Mouse (Mus musculus) CH12.LX (cell line): ENCODE results near the gene Fbxw13. TPM values are rescaled to one million over a fixed set of nuclear protein-coding genes. Genes with fewer than 3 reads are reported as not detected.
A peak's percentile ranks its signal among the peaks of the same experiment; 100 is the strongest.

Experiments
- DNase-seq: peaks from one replicate; pipeline ENCODE4 v3.0.0-alpha.2; 2013; ENCODE audit errors: extremely low read depth
- H3K27ac ChIP-seq: 2 replicates; pipeline ENCODE4 v1.5.1; 2012; ENCODE audit warnings: low read depth, mild to moderate bottlenecking, control low read depth, moderate library complexity; ENCODE audit not compliant: insufficient read depth
- H3K27me3 ChIP-seq: replicated peaks from 2 replicates; pipeline ENCODE3; 2012; ENCODE audit warnings: inconsistent platforms
- H3K36me3 ChIP-seq, 2 experiments: replicated peaks in 1 of 2; 2 replicates each; pipeline versions ENCODE3 to v1.6.1; 2012; ENCODE audit warnings: inconsistent platforms in 1 of 2, low read length in 1 of 2, mild to moderate bottlenecking in 1 of 2, mixed read lengths in 1 of 2, moderate library complexity in 1 of 2; ENCODE audit not compliant: control insufficient read depth in 1 of 2, insufficient read depth in 1 of 2
- H3K4me1 ChIP-seq, 2 experiments: 2 replicates each; pipeline ENCODE4 v1.6.1; 2012; ENCODE audit warnings: inconsistent platforms in 1 of 2, moderate library complexity in 1 of 2; ENCODE audit not compliant: insufficient read depth in 2 of 2, control insufficient read depth in 1 of 2
- H3K4me2 ChIP-seq: 2 replicates; pipeline ENCODE4 v1.6.1; 2012; ENCODE audit warnings: low read depth, mild to moderate bottlenecking, control low read depth; ENCODE audit not compliant: poor library complexity, insufficient read depth, severe bottlenecking
- H3K4me3 ChIP-seq, 3 experiments: fragments of 150-350 bp in 1 of 3; sonication (generic) in 1 of 3; replicated peaks in 1 of 3; 2 replicates each; pipeline versions ENCODE3 to v1.5.1; 2011 to 2012; ENCODE audit warnings: low read depth in 2 of 3, low read length in 2 of 3, mild to moderate bottlenecking in 2 of 3, moderate library complexity in 2 of 3, control low read depth in 1 of 3, improper control_type of control experiment in 1 of 3, inconsistent platforms in 1 of 3, mixed read lengths in 1 of 3; ENCODE audit not compliant: poor library complexity in 1 of 3
- H3K79me2 ChIP-seq: replicated peaks from 2 replicates; pipeline ENCODE4 v1.6.1; 2012; ENCODE audit warnings: mild to moderate bottlenecking, moderate library complexity; ENCODE audit not compliant: control insufficient read depth, poor library complexity, insufficient read depth, severe bottlenecking; ENCODE audit errors: extremely low read depth
- H3K9ac ChIP-seq: 2 replicates; pipeline ENCODE4 v1.6.1; 2012; ENCODE audit warnings: low read depth, mild to moderate bottlenecking, control low read depth, moderate library complexity; ENCODE audit not compliant: insufficient read depth
- H3K9me3 ChIP-seq: replicated peaks from 2 replicates; pipeline ENCODE3; 2012; ENCODE audit warnings: low read length, inconsistent platforms, mixed read lengths
- BHLHE40 ChIP-seq: IDR thresholded peaks from 2 replicates; pipeline ENCODE4 v1.6.1; 2011; ENCODE audit warnings: mild to moderate bottlenecking, low read depth, low read length, improper control_type of control experiment
- CTCF ChIP-seq, 2 experiments: IDR thresholded peaks in 1 of 2; conservative IDR thresholded peaks in 1 of 2; 2 replicates each; pipeline ENCODE4 v1.5.1; 2011 to 2012; ENCODE audit warnings: low read depth in 2 of 2, low read length in 2 of 2, improper control_type of control experiment in 1 of 2, inconsistent platforms in 1 of 2, mild to moderate bottlenecking in 1 of 2, moderate library complexity in 1 of 2
- ELF1 ChIP-seq: IDR thresholded peaks from 2 replicates; pipeline ENCODE4 v1.6.1; 2014; ENCODE audit warnings: low read depth, mild to moderate bottlenecking, inconsistent platforms, low read length, improper control_type of control experiment
- EP300 ChIP-seq: IDR thresholded peaks from 2 replicates; pipeline ENCODE4 v1.6.1; 2011; ENCODE audit warnings: low read length, improper control_type of control experiment
- ETS1 ChIP-seq: conservative IDR thresholded peaks from 2 replicates; pipeline ENCODE4 v1.6.1; 2012; ENCODE audit warnings: low read depth, mild to moderate bottlenecking, inconsistent platforms, low read length, improper control_type of control experiment, moderate library complexity
- IRF4 ChIP-seq: IDR thresholded peaks from 2 replicates; pipeline ENCODE4 v1.6.1; 2014; ENCODE audit warnings: low read depth, mild to moderate bottlenecking, inconsistent platforms, low read length, improper control_type of control experiment
- JUN ChIP-seq: IDR thresholded peaks from 2 replicates; pipeline ENCODE4 v1.6.1; 2011; ENCODE audit warnings: low read depth, mild to moderate bottlenecking, low read length, improper control_type of control experiment, moderate library complexity; ENCODE audit not compliant: insufficient read depth
- KAT2A ChIP-seq: IDR thresholded peaks from 2 replicates; pipeline ENCODE4 v1.6.1; 2012; ENCODE audit warnings: low read length, improper control_type of control experiment, inconsistent platforms; ENCODE audit not compliant: insufficient replicate concordance
- MAFK ChIP-seq: IDR thresholded peaks from 2 replicates; pipeline ENCODE4 v1.6.1; 2011; ENCODE audit warnings: low read length, improper control_type of control experiment; ENCODE audit not compliant: insufficient replicate concordance
- MAZ ChIP-seq: IDR thresholded peaks from 2 replicates; pipeline ENCODE4 v1.6.1; 2012; ENCODE audit warnings: low read depth, mild to moderate bottlenecking, inconsistent platforms, low read length, improper control_type of control experiment, moderate library complexity
- MEF2A ChIP-seq: IDR thresholded peaks from 2 replicates; pipeline ENCODE4 v1.6.1; 2014; ENCODE audit warnings: low read depth, mild to moderate bottlenecking, inconsistent platforms, low read length, improper control_type of control experiment, borderline replicate concordance
- MXI1 ChIP-seq: IDR thresholded peaks from 2 replicates; pipeline ENCODE4 v1.6.1; 2011; ENCODE audit warnings: mild to moderate bottlenecking, low read depth, low read length, improper control_type of control experiment
- MYC ChIP-seq: IDR thresholded peaks from 2 replicates; pipeline ENCODE4 v1.6.1; 2011; ENCODE audit warnings: low read depth, mild to moderate bottlenecking, improper control_type of control experiment, low read length
- PAX5 ChIP-seq: IDR thresholded peaks from 2 replicates; pipeline ENCODE4 v1.6.1; 2012; ENCODE audit warnings: low read length, inconsistent platforms, mixed read lengths
- POLR2A ChIP-seq: IDR thresholded peaks from 2 replicates; pipeline ENCODE4 v1.6.1; 2011; ENCODE audit warnings: low read depth, mild to moderate bottlenecking, improper control_type of control experiment, low read length
- RAD21 ChIP-seq: IDR thresholded peaks from 2 replicates; pipeline ENCODE4 v1.6.1; 2011; ENCODE audit warnings: low read depth, mild to moderate bottlenecking, low read length, improper control_type of control experiment, moderate library complexity
- RCOR1 ChIP-seq: conservative IDR thresholded peaks from 2 replicates; pipeline ENCODE4 v1.6.1; 2012; ENCODE audit warnings: low read depth, mild to moderate bottlenecking, inconsistent platforms, low read length, improper control_type of control experiment
- TBP ChIP-seq: conservative IDR thresholded peaks from 2 replicates; pipeline ENCODE4 v1.6.1; 2011; ENCODE audit warnings: low read depth, low read length, improper control_type of control experiment
- UBTF ChIP-seq: IDR thresholded peaks from 2 replicates; pipeline ENCODE4 v1.6.1; 2012; ENCODE audit warnings: low read depth, mild to moderate bottlenecking, inconsistent platforms, low read length, improper control_type of control experiment, moderate library complexity
- USF1 ChIP-seq: IDR thresholded peaks from 2 replicates; pipeline ENCODE4 v1.6.1; 2014; ENCODE audit warnings: low read depth, mild to moderate bottlenecking, inconsistent platforms, low read length, improper control_type of control experiment
- USF2 ChIP-seq: conservative IDR thresholded peaks from 2 replicates; pipeline ENCODE4 v1.6.1; 2011; ENCODE audit warnings: low read depth, low read length, improper control_type of control experiment
- ZKSCAN1 ChIP-seq: IDR thresholded peaks from 2 replicates; pipeline ENCODE4 v1.6.1; 2012; ENCODE audit warnings: low read depth, inconsistent platforms, low read length, improper control_type of control experiment, borderline replicate concordance
- dilution Hi-C: fragments of 300-500 bp; cut with MboI; formaldehyde crosslinking; loops from 2 replicates; pipeline ENCODE4 v1.14.3; 2020; ENCODE audit warnings: low sequenced_read_pairs; ENCODE audit not compliant: extremely low pct_unique_long_range_greater_than_20kb, extremely low pct_ligation_motif_present
- in situ Hi-C: fragments of 300-500 bp; cut with MboI; formaldehyde crosslinking; loops from 3 replicates; pipeline ENCODE4 v1.14.3; 2019; ENCODE audit warnings: low sequenced_read_pairs, low pct_ligation_motif_present, low pct_unique_long_range_greater_than_20kb, mixed read lengths
- polyA plus RNA-seq: library from polyadenylated mRNA; unstranded; fragments of >175 nt; gene quantifications from 2 replicates; pipeline ENCODE4 v1.2.1, GENCODE M21; 2012; ENCODE audit warnings: low read depth; ENCODE audit not compliant: insufficient read length
- total RNA-seq, 2 experiments: library from RNA; depleted of rRNA; stranded (reverse); fragments of 300-350 nt in 1 of 2; fragments of >200 nt in 1 of 2; gene quantifications; 2 replicates each; pipeline ENCODE4 v1.2.3; 2012 to 2014

Fbxw13 gene
- total and polyA plus RNA-seq, 3 experiments: not detected

- Histone ChIP-seq H3K9ac (no peak overlapping the region), H3K4me1 (peaks cover 0 to 4% of the 10 kb centered on the region in 2 experiments; a peak in 1 of 4 replicates), H3K79me2 (no peaks in the 10 kb centered on the region), H3K27me3 (peaks cover 14% of the 10 kb centered on the region), H3K4me3 (no peak overlapping the region), H3K9me3 (peaks cover 4% of the 10 kb centered on the region), H3K36me3 (no peaks in the 10 kb centered on the region), H3K27ac (no peak overlapping the region), H3K4me2 (no peak overlapping the region)
- peak; percentile 68 for TF ChIP-seq EP300
- no peak for TF ChIP-seq MAZ
- TF ChIP-seq MAFK: no peak
- TF ChIP-seq ELF1: no peak
- no peak for TF ChIP-seq RAD21
- in situ Hi-C loops (no loop called here), dilution Hi-C loops (no loop called here)
- no peak for DNase-seq
These were observed 4.6 kb upstream of the Fbxw13 start for GRCm38 (mm10) chr9:109200349-109200748.

DNA sequence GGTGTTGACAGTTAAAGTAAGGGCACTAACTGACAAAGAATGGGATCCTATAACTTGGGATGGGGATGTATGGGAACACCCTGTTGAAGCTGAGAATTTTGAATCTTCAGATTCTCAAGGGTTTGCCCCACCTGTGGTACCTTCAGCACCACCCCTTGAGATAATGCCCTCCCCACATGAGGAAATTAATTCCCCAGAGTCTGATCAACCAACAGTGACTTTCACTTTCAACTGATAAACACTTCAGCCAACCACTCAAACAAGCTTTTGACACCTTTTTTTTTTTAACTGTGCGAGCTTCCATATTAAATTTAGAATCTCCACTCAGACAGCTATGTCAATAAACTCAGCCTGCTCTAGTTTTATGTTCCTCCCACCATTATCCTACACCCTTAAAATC lies 3.6 kb upstream of the Fbxw13 start:
- no peak overlapping the region for H3K9ac ChIP-seq
- TF ChIP-seq ZKSCAN1: no peak
- TF ChIP-seq, all 38 proteins: peak for 0
- Histone ChIP-seq H3K9me3 (peaks cover 4% of the 10 kb centered on the region), H3K4me2 (no peak overlapping the region), H3K4me1 (peaks cover 0 to 4% of the 10 kb centered on the region in 2 experiments; a peak in 1 of 4 replicates), H3K4me3 (no peak overlapping the region), H3K36me3 (no peaks in the 10 kb centered on the region), H3K27me3 (peaks cover 15% of the 10 kb centered on the region), H3K79me2 (no peaks in the 10 kb centered on the region), H3K27ac (no peak overlapping the region)
- no peak for DNase-seq
- dilution Hi-C loops (no loop called here), in situ Hi-C loops (no loop called here)

DNA sequence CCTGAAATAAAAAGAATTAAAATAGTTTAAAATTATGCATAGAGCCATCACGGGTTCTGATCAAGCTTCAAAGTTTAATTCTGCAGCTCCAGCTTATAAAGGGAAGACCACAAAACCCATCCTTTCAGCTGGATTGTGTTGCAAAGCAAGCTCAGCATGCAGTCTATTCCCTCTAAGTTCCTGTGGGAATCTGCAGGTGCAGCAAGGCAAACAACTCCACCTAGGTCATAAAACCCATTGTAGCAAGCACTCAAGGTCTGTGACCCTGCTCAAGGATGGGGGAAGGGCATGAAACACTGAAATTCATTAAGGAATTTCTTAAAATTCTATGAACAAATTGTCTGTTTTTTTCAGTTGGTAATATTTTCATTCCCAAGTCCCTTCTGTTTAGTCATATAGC lies 18.6 kb downstream of the Fbxw13 start:
- Histone ChIP-seq H3K4me2 (no peak overlapping the region), H3K9ac (no peak overlapping the region), H3K36me3 (no peaks in the 10 kb centered on the region), H3K27ac (no peak overlapping the region), H3K4me3 (no peak overlapping the region), H3K4me1 (no peaks in the 10 kb centered on the region), H3K27me3 (peaks cover 32% of the 10 kb centered on the region), H3K9me3 (peaks cover 6% of the 10 kb centered on the region), H3K79me2 (no peaks in the 10 kb centered on the region)
- DNase-seq: no peak
- TF ChIP-seq RCOR1: no peak
- no peak for TF ChIP-seq MYC
- no peak for TF ChIP-seq EP300
- no peak for TF ChIP-seq IRF4
- no peak for TF ChIP-seq ELF1
- no peak for TF ChIP-seq MEF2A
- TF ChIP-seq JUN: no peak
- no peak for TF ChIP-seq PAX5
- TF ChIP-seq TBP: no peak
- TF ChIP-seq USF2: no peak
- no peak for TF ChIP-seq UBTF
- TF ChIP-seq ETS1: no peak
- TF ChIP-seq CTCF (conservative IDR thresholded peaks at IDR 0.05 in 1 of 2, IDR thresholded peaks at IDR 0.05 in 1 of 2; ENCODE audit: low read depth in 2 of 2, low read length in 2 of 2): no peak
- TF ChIP-seq BHLHE40: no peak
- no peak for TF ChIP-seq USF1
- no peak for TF ChIP-seq KAT2A
- TF ChIP-seq POLR2A: no peak
- no peak for TF ChIP-seq MXI1
- dilution Hi-C loops (no loop called here), in situ Hi-C loops (no loop called here)
